Mouse (Mus musculus) gastrocnemius, postnatal 4 days (tissue): ENCODE measurements at regions not wholly inside any gene's neighbourhood (a gene's known extent, or its start where the extent isn't known, plus 50 kb on each side); places are given as distances from the start of the nearest gene placed in this dataset.
A peak's percentile ranks its signal among the peaks of the same experiment; 100 is the strongest.

ENCODE experiments used
- DNase-seq, 2 experiments: peaks; one replicate each; pipeline ENCODE4 v3.0.0; 2021 to 2022; ENCODE audit warnings: low spot score in 2 of 2, mixed read lengths in 2 of 2

DNA sequence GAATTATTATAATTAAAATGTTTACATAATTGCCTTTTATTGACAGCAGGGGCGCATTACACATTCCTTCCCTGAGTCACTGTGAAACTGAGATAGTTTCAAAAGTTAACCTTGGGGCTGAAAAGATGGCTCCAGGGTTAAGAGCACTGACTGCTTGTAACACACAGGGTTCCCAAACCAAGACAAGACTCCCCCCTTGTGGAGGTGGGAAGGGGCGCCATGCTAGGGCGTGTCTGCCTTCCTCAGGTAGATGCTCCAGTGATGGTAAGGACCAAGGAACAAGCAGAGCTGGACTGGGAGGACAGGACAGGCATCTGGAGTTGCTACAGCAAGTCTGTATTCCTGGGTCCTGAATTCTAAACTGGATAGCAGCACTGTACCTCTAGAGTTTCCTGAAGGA, 351.9 kb downstream of the Tbc1d22a start:
- DNase-seq = no peak

DNA sequence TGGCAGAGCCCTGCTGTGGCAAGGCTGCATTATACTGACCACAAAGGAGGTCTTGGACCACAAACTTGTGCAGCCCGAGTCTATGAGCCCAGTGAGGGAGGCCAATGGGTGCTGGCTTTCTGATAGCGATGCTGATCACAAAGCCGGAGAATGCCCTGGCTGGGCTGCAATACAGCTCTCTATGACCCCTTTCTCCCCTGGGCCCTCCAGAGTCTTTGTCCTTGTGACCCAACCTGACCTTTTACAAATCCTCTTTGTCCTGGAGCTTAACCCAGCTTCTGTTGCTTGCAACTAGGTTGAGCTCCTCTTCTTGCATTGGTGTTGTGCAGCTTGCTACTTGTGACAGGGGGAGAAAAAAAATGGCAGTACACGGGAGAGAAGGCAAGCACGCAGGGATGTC, 360.1 kb downstream of the Tbc1d22a start:
- no peak for DNase-seq

DNA sequence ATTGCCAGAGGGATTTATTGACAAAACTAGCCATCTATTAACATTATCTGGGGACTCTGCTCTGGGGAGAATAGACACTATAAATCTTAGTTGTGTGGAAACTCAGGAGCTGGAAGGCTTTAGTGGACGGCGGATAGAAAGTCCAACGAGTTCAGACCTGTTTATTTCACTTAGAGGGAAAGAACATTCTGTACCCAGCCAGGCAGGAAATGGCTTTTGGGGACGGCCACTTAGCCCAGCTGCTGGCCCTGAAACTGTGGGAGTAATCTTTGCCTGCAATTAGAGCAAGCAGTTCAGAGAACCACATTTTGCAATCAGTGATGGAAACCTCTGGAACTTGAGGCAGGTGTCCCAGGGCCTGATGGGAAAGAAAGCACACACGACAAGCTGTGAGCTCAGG, 362.4 kb downstream of the Tbc1d22a start:
- DNase-seq = no peak

DNA sequence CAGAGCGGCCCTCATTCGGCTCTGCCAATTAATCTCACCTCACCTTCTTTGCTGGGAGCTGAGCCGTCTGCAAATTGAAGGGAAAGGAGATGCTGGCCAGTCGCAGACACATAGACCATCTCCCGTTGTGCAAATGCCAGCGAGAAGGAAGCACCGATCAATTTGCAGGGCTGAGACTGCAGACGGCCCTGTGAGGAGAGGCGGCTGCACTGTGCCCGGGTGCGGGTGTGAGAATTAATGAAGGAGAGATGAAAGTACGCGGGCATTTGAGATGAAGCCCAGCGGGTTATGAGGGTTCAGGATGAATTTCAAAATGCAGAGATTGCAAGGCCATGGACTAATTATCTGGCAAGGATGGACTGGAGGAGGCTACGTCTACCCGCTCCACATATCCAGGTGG, 364.4 kb downstream of the Tbc1d22a start:
- DNase-seq = no peak

DNA sequence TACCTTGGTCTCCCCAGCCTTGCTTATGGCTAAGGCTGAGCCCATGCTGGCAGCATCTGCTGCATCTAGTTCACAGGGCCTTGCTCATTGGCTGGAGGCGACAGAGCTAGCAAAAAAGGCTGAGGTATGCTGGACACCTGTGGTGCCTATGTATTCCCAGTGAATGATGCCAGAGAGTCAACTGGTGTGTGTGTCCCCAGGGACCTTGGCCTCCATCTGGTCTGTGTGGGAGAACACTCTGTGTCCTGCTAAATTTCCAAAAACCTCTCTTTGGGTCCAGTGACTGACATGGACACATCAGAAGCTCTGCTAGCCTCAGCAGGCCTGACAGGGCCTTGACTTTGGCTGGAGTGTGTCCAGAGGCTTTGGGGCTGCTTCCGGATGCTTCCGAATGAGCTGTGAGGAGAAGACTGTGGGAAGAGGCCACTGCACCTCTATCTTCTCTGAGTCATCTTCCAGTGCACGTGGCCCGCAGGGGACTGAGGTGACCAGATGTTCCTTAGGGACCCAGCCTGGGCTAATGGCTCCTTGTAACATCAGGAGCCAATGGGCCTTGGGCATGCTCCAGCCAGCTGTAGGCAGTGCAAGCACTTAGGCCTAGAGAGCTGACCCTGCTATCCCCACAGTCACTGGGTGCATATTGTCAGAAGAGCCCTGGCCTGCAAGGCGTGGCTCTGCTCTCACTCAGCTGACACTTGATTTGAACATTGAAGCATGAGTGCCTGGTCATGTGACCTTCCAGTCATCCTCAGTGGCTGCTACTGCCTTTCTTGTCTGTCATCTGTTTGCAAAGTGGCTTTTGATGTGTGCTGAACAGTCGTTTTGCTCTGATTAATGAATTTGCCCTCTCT, 368.2 kb downstream of the Tbc1d22a start:
- no peak for DNase-seq

DNA sequence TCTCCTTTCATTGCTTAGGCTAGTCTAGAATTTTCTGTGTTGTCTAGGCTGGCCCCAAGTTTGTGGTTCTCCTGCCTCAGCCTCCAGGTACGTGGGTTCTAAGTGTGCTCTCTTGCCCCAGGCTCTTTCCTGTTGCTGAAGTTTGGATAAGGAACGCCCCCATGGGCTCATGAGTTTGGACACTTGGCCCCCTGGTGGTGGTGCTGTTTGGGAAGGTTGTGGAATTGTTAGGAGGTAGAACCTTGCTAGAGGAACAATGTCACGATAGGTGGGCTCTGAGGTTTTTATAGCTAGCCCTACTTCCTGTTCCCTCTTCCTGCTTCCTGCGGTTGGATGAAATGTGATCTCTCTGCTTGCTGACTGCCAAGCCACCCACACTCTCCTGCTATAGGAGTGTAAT, 371.5 kb downstream of the Tbc1d22a start:
- no peak for DNase-seq

DNA sequence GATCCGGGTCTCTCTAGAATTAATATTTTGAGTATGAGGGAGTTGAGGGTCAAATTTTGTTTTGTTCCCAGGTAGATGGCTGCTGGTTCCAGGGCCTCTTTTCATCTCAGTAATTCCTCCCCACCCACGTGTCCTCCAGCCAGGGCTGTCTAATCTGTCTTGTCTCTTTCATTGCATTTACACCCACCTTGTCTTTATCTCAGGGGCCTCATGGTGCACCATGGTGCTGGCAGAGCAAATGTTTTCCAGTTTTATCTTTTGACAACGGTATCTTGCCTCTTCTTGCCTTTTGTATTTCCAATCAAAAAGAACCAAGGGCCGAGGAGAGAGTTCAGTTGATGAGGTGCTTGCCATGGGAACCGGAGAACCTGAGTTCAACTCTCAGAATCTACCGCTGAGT, 372.9 kb downstream of the Tbc1d22a start:
- no peak for DNase-seq

DNA sequence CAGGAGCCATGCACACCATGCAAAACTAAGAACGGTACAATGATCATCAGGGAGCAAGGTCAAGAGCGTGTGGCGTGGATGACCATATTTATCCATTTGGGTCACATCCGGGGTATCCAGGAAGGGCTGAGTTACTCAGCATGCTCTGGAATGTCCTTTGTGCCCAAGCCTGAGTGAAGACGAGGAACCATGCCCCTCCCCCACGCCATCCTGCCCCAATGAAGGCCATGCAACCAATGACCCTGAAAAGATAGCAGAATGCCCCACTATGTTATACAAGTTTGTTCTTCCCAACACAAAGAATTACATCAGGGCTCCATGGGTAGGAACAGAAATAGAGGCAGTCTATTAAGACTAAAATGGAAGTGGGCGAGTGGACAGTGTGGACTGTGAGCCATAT, 375.8 kb downstream of the Tbc1d22a start:
- DNase-seq = no peak

DNA sequence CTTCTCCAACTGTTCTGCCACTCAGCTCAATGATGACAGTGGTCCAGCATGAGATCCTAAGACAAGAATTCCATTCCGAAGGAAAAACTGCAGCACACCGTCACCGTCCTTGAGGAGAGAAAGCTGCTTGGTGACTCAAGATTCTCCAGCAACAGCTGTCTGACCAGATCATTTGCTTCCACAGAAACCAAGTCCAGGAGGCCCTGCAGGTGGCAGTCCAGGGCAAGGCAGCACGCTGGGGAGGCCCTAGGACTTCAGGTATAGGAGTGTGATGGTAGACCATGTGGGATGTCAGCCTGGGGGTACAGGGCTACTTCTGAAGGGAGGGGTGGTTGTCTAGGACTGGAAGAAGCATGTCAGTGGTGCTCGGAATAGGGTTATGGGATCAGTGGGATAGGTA, 376.6 kb downstream of the Tbc1d22a start:
- no peak for DNase-seq

DNA sequence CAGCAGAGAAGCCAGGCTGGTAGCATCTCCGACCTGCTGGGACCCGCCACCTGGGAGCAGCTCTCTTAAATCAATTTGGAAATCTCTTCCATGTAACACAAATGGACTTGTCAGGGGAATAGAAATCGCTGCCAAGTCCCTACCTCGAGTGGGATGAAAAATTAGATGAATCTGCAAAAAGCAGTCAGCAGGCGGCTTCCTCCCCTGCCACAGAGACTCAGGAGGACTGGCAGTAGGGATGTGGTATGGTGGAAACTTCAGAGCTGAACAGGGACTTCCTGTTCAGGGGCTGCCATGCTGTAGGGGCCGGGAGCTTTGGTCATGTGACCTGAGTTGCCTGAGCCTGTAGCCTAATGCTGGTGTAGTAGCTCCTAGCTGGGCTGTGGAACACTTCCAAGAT, 379.1 kb downstream of the Tbc1d22a start:
- no peak for DNase-seq

DNA sequence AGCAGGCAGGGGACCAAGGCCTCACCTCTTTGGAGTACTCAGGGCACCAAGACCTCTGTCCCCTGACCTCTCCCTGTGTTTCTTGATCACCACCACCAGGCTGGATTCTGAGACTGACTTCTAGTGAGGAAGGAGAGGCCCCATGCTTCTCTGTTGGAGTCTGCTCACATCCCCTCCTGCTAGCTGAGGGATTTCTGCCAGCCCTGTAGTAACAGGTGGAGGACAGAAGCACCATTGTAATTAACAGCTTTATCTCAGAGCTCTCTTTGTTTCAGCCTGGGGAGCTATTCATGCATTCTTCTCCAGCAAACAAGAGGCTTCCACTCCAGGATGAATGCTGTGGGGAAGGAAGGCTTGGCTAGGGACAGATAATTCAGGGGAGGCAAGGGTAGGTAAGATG, 392.2 kb downstream of the Tbc1d22a start:
- no peak for DNase-seq

DNA sequence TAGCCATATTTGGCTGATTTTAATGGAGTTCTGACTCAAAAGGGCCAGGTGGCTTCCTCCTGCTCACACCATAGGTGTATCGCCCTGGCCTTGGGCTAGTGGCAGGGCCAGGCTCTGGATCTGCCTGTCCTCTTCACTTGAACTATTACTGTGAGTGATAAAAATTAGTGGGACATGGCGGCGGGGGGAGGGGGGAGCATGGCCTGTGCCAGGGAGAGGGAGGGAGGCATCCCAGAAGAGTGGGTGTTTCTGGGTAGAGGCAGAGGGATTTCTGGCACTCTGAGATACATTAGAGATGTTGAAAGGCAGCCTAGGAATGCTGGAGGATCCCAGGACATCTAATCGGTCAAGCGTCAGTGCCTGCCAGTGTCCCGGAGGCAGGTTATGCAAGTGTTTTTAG, 395.4 kb downstream of the Tbc1d22a start:
- DNase-seq = no peak

DNA sequence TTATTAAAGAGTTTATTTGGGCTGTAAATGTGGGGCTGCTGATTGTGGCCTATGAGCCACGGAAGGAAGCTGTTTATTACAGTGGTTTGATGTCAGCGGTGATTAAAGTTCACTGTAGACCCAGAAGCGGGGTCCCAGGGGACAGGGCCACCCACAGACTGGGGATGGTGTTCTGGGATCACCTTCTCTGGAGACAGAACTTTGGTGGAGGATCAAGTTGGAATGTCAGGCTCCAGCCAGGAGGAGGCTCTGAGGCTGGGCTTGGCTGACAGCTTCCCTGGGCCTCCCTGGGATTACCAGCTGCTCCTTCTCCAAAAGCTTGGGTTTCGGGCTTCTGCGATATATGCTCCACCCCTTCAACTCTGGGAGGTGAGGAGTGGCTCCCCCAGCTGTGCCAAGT, 417.1 kb downstream of the Tbc1d22a start:
- no peak for DNase-seq

DNA sequence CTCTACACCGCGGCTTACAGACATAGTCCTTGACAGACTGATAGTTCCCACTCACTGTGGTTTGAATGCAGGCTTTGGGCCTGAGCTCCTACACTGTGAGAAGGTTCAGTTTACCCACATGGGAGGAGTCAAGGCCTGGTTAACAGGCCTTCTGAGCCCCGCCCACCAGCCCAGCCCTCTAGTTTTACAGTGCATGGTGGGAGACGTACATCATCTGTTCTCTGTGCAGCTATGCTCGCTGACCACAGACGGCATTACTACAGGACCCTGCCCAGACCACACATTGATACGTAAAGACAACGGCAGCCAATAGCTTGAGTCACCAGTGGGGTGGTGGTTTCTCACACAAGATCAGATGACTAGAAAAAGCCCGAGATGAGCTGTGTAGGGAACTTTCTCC, 431.0 kb downstream of the Tbc1d22a start:
- no peak for DNase-seq

DNA sequence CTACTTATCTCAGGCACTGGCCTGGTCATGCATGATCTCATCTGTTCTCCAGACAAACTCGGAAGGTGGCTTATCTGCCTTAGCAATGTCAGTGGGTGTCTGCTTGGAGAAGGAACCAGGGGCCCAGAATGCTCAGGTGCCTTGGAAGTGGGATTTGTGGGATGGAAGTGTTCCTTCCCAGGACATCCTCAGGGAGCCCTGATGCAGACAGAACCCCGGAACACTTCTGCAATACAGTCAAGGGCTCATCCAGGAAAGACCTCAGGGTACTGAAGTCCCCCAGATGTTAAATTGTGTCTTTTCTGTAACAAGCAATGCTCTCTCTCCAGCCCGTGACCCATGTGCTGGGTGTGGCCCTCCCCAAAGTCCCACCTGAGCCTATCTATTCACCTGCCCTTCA, 433.9 kb downstream of the Tbc1d22a start:
- no peak for DNase-seq

DNA sequence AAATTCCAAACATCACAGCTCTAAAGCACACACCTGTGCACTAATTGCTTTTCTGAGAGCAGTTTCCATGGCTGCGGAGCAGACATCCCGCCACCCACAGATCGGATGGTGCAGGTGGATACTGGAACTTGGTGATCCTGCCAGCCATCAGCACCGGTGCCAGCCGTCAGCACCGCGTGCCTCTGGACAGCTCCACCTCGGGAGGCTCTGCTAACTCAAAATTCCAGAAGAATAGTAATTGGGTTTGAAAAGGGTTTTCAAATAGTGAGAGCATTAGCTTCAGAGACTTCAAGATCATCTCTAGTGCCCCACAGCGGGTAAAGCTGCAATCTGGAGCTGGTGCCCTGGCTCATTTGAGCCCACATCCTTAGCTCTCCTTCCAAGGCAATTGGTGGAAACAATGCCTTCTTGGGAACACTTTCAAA, 458.8 kb downstream of the Tbc1d22a start:
- DNase-seq = peak in 1 of 2 experiments; percentile 16

DNA sequence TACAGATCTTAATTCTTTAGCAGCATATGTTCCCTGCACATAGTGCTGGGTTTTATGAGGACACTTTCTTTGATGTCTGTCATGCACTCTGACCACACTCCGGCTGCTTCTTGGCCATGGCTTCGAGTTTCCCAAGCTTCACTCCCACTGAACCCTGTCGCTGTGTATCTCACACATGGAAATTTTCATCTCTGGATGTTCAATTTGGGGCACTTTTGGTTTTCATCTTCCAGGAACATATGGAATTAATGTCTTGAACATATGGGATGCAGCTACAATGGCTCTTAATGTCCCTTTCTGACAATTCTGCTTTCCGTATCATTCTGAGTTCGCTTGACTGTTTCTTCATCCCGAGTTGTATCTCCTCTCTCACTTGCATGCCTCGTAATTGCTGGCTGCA, 462.8 kb downstream of the Tbc1d22a start:
- peak in 1 of 2 experiments; percentile 7 for DNase-seq

DNA sequence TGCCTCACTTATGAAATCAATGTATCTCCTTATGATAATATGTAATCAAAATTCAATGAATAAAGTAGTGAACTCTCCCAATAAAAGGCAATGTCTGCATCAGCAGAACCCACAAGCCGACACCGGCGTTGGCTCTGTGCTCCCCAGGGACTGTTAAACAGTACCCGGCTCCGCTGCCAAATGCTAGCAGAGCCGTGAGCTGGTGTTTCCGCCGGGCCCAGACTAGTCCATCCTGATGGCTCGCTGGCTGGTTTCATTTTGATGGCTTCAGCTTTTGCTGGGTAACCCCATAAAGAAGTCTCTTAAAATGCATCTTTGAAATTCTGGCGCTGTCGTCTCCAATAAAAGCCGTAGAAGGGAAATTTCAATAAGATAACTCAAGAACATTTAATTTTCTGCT, 468.8 kb downstream of the Tbc1d22a start:
- no peak for DNase-seq

DNA sequence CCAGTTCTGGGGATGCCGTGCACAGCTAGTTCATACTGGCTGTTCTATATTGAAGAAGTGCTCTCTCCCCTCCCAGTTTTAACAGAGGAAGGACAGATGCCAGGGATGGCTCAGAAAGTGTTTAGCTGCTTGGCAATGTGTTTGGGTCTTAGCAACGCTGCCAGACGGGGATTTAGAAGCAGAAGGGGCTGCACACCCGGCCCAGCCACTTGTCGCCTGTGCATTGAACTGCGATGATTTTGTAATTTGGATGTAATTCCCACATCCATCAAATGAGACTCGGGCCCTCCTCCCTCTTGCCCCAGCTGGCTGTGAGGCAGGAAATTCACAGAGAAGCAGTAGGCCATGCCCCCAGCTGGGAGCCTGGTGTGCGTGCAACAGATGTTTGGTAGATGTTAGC, 475.4 kb downstream of the Tbc1d22a start:
- no peak for DNase-seq

DNA sequence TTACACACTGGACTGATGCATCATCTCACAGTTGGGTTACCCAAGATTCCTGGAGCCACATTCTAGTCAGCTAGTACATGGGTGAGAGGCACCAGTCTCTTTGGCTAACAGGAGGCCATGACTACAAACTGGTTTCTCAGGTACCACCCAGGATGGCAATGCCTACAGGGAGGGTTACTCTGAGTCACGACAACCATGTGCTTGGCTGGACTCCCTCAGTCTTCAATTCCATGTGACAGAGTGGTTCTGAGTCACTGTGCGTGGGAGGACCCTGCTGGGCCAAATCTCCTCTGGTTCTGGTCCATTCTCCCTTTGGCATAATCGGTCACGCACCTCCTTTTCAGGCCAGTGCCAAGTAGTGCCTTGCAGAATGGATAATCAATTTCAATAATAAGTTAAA, 482.5 kb downstream of the Tbc1d22a start:
- DNase-seq = no peak

DNA sequence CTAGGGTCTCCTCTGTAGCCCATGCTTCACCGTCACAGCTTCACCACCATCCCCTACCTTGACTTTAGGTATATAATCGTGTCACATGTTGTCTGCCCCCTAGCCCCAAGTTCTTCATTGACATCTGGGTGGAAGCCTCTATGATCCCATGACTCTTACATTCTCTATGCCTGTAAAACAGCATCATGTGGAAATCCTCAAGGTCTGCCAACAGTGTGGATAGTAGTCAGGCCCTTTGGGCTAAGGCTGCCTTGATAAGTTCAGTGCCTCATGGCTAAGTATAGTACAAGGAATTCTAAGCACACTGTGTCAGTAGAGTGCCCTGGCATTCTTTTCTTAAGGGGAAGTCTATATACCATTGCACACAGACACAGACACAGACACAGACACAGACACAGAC, 496.2 kb downstream of the Tbc1d22a start:
- no peak for DNase-seq

DNA sequence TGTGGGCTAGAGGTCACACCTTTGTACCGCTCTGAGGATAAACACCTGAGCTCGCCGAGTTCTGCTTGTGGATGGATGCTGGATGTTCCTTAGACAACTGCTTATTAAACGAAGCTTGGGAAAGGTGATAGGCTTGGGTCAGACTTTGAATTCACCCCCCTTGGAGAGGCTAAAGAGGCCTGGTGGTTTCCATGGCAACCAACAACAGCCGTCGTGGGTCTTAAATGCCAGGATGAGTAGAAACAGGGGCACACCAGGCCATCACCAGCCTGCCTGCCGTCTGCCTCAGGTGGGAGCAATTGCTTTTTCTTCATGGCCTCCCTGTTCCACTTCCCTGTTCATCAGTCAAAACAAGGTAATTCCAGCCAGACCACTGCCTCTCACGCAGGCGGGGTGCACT, 504.1 kb downstream of the Tbc1d22a start:
- no peak for DNase-seq

DNA sequence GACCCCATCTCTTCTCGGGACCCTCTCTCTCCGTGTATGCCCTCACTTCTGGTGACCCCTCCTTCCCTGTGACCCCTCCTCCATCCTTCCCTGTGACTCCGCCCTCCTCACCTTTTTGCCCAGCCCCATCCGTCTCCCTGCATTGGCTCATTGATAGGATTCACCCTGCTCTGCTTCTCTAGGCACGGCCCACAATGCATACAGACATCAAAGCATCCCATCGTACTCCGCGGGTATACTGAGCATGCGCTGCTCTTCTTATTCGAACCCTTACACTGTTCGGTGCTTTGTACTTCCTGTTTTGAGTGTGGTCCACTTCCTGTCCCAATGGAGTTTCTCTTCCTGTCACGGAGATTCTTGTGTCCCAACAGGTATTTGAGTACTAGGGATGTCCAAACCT, 504.8 kb downstream of the Tbc1d22a start:
- no peak for DNase-seq

DNA sequence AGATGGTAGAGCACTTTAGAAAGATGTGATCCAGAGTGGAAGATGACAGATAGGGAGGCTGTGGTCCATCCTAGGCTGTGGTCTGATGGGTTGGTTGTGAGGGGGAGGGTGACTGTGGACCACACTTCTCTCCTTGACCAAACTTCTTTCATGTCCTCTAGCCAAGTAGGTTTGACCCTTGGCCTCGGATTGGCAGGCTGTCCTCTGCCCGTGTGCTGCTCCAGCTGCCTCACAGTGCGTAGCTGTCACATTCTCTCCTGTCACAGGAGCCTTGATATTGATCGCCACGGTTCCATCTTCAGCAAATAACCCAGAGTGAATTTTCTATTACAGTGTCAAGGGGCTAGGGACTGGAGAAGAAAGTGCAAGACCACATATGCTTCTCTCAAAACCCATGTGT, 506.9 kb downstream of the Tbc1d22a start:
- no peak for DNase-seq
